Comparison of ENCODE assay signal across 22 mouse cellular contexts in the genomic region with DNA sequence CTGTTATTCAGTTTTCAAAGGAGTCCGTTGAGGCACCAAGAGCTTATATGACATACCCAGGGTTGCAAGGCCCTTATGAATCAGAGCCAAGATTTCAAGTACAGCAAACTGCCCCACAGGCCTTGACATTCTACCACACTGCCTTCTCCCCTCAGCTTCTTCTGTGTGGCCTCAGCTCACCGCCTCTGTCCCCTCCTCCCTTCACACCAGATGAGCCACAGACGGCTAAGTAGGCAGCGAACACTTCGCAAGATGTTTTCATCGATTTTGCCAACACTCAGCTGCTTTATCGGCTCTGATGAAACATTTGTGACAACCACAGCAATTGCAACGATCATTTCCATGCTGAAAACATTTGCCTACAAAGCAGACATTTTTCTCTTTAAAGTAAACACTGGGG.
DNase-seq lines count a peak whose midpoint lies in the region; ATAC-seq and TF ChIP-seq lines count a peak whose summit lies in the region.
"Had no signal": no experiment of that assay in that cellular context is flagged by ENCODE, and none has a peak within 500 bp of the region (broad histone marks: within the 10 kb centered on the region; RNA-seq: fewer than 3 reads in every experiment).

No protein-coding gene starts in this region.

- no peak overlapping the region; the same call in 1 of the 2 replicates for H3K27ac ChIP-seq in lung, embryonic 14.5 days (ENCODE audit: low read depth)
- H3K27ac ChIP-seq: embryonic facial prominence, embryonic 15.5 days; heart, embryonic 15.5 days; hindbrain, embryonic 13.5 days had no signal

- H3K27me3 ChIP-seq in lung, embryonic 14.5 days (ENCODE audit: insufficient read depth, low read length): no peaks in the 10 kb centered on the region
- H3K27me3 ChIP-seq: CH12.LX; heart, embryonic 15.5 days; hindbrain, embryonic 13.5 days had no signal

- no peak overlapping the region for H3K4me3 ChIP-seq in lung, embryonic 14.5 days (ENCODE audit: low read depth, low read length)
- H3K4me3 ChIP-seq in lung, adult 2 months (replicated peaks; ENCODE audit: extremely low read depth, low read depth, low read length): no peak overlapping the region
- H3K4me3 ChIP-seq: embryonic facial prominence, embryonic 15.5 days; heart, embryonic 15.5 days; hindbrain, embryonic 13.5 days had no signal

- DNase-seq in lung, embryonic 14.5 days: peak; percentile 27
- DNase-seq in lung, adult 2 months: no peak
- DNase-seq in adrenal gland, postnatal 14 days: peak; percentile 58
- peak; percentile 28 to 53 for DNase-seq in layer of hippocampus, adult 18-20 months (ENCODE audit: low spot score in 2 of 2)
- peak; percentile 26 to 35 for DNase-seq in layer of hippocampus, postnatal 36 days
- DNase-seq in MN1 (ENCODE audit: low spot score): no peak
- no peak for DNase-seq in left cerebral cortex, adult 11 months (ENCODE audit: low spot score)
- DNase-seq: B cell, adult 2 months; cerebellum, adult 9-11 months; forebrain, postnatal 0 days; gastrocnemius, postnatal 36 days; heart, postnatal 36 days; kidney, adult 11 months; lung, postnatal 14 days; right cerebral cortex, postnatal 14 days; thymus, postnatal 25 days had no signal

- no peaks in the 10 kb centered on the region for H3K4me1 ChIP-seq in lung, embryonic 14.5 days (ENCODE audit: insufficient read depth)
- H3K4me1 ChIP-seq in lung, adult 2 months (ENCODE audit: control insufficient read depth, insufficient read depth, low read length): no peaks in the 10 kb centered on the region

- no peak overlapping the region for H3K9ac ChIP-seq in lung, embryonic 14.5 days
- H3K9ac ChIP-seq: embryonic facial prominence, embryonic 15.5 days; forebrain, postnatal 0 days; heart, embryonic 15.5 days; hindbrain, embryonic 13.5 days had no signal

- H3K36me3 ChIP-seq in lung, embryonic 14.5 days (ENCODE audit: insufficient read depth): no peaks in the 10 kb centered on the region
- H3K36me3 ChIP-seq: embryonic facial prominence, embryonic 15.5 days; G1E; heart, embryonic 15.5 days; hindbrain, embryonic 13.5 days had no signal

- TF ChIP-seq CTCF in lung, embryonic 14.5 days (IDR thresholded peaks at IDR 0.05; ENCODE audit: low read depth): no peak
- no peak for TF ChIP-seq CTCF in lung, adult 2 months (IDR thresholded peaks at IDR 0.05; ENCODE audit: insufficient read depth, low read length)

- no peak overlapping the region for H3K4me2 ChIP-seq in lung, embryonic 14.5 days
- H3K4me2 ChIP-seq: embryonic facial prominence, embryonic 15.5 days; heart, embryonic 15.5 days; hindbrain, embryonic 13.5 days; midbrain, embryonic 11.5 days had no signal

- no peak for ATAC-seq in lung, embryonic 14.5 days (ENCODE audit: insufficient read depth)
- ATAC-seq: forebrain, postnatal 0 days had no signal

- WGBS in lung, embryonic 14.5 days: 50% methylated on average over 8 of the region's 8 CpGs
- WGBS in lung, adult 2 months: 79% methylated on average over 8 of the region's 8 CpGs

- no peaks in the 10 kb centered on the region for H3K9me3 ChIP-seq in lung, embryonic 14.5 days (ENCODE audit: low read depth, low read length)
- H3K9me3 ChIP-seq: embryonic facial prominence, embryonic 15.5 days; G1E; heart, embryonic 15.5 days; hindbrain, embryonic 13.5 days had no signal

- TF ChIP-seq POLR2A in lung, adult 2 months (IDR thresholded peaks at IDR 0.05; ENCODE audit: borderline replicate concordance, extremely low read depth, low read depth, low read length): no peak

Comparison
In these comparisons a context has a peak if more than half of its experiments do, and no peak if none do; other contexts are left out.
1. DNase-seq: peak in lung, embryonic 14.5 days (single experiment), adrenal gland, postnatal 14 days (single experiment), layer of hippocampus, adult 18-20 months (2 of 2) and layer of hippocampus, postnatal 36 days (2 of 2); none in lung, adult 2 months (single experiment), MN1 (single experiment) and left cerebral cortex, adult 11 months (single experiment).